Mouse (Mus musculus) stomach, postnatal 0 days (tissue): ENCODE results near the gene Gpr132. TPM values are rescaled to one million over a fixed set of nuclear protein-coding genes. Genes with fewer than 3 reads are reported as not detected.

Source experiments
- ATAC-seq: fragments of 200-750 bp; cut with Nextera tagmentation; 2 replicates; pipeline ENCODE4 v1.8.0; 2017; ENCODE audit not compliant: low FRiP score, low TSS enrichment
- DNase-seq: peaks from one replicate; pipeline ENCODE4 v3.0.0-alpha.2; 2016; ENCODE audit warnings: low spot score
- H3K27ac ChIP-seq: fragments of 300-500 bp; sonication (generic); replicated peaks from 2 replicates; pipeline ENCODE4 v1.5.1; 2014; ENCODE audit warnings: mild to moderate bottlenecking, control low read depth
- H3K27me3 ChIP-seq: fragments of 300-500 bp; sonication (generic); 2 replicates; pipeline ENCODE4 v1.6.1; 2014; ENCODE audit warnings: low read length; ENCODE audit not compliant: control insufficient read depth, insufficient read depth
- H3K36me3 ChIP-seq: fragments of 300-500 bp; sonication (generic); 2 replicates; pipeline ENCODE4 v1.6.1; 2014; ENCODE audit warnings: low read length, mixed read lengths; ENCODE audit not compliant: control insufficient read depth, insufficient read depth
- H3K4me1 ChIP-seq: fragments of 300-500 bp; sonication (generic); replicated peaks from 2 replicates; pipeline ENCODE4 v1.6.1; 2014; ENCODE audit warnings: antibody characterized with exemption; ENCODE audit not compliant: control insufficient read depth, insufficient read depth
- H3K4me2 ChIP-seq: fragments of 300-500 bp; sonication (generic); replicated peaks from 2 replicates; pipeline ENCODE4 v1.6.1; 2014; ENCODE audit warnings: low read depth, mild to moderate bottlenecking, control low read depth, moderate library complexity
- H3K4me3 ChIP-seq: fragments of 300-500 bp; sonication (generic); 2 replicates; pipeline ENCODE4 v1.5.1; 2014; ENCODE audit warnings: low read depth, low read length, control low read depth
- H3K9ac ChIP-seq: fragments of 300-500 bp; sonication (generic); 2 replicates; pipeline ENCODE4 v1.6.1; 2014; ENCODE audit warnings: mild to moderate bottlenecking, low read length, control low read depth, mixed read lengths
- H3K9me3 ChIP-seq: fragments of 300-500 bp; sonication (generic); 2 replicates; pipeline ENCODE4 v1.6.1; 2016; ENCODE audit warnings: low read length; ENCODE audit not compliant: control insufficient read depth
- CTCF ChIP-seq: IDR thresholded peaks from 2 replicates; pipeline ENCODE4 v1.5.1; 2016; ENCODE audit warnings: antibody characterized with exemption, low read depth, mild to moderate bottlenecking, moderate library complexity
- EP300 ChIP-seq: optimal IDR thresholded peaks from 2 replicates; pipeline ENCODE3; 2016; ENCODE audit warnings: antibody characterized with exemption
- WGBS: fragments of 180-500 bp; shearing (Covaris S2); extraction: QIAGEN DNeasy Blood & Tissue Kit; methylation state at CpG from one replicate; pipeline ENCODE4 v1.1.7; 2014; 5-methylcytosine and 5-hydroxymethylcytosine counted together
- polyA plus RNA-seq: library from polyadenylated mRNA; unstranded; fragments of >200 nt; fragmentation: Nextera tagmentation; extraction: Ambion mirVana; gene quantifications from 2 replicates; pipeline ENCODE4 v1.2.1, GENCODE M21; 2015

Gpr132 gene
- polyA plus RNA-seq, 1 experiment from 2014 or later = 0.11 TPM

- WGBS = 60% methylated on average over 6 of the region's 6 CpGs
- H3K9me3 ChIP-seq = no peaks in the 10 kb centered on the region
These were observed 34.5 kb downstream of the Gpr132 start for GRCm38 (mm10) chr12:112833527-112833926.

GRCm38 (mm10) chr12:112832411-112832810, 35.6 kb downstream of the Gpr132 start:
- Histone ChIP-seq H3K9me3 (no peaks in the 10 kb centered on the region), H3K4me1 (peaks cover 9% of the 10 kb centered on the region), H3K27ac (no peak overlapping the region), H3K4me2 (no peak overlapping the region), H3K36me3 (no peaks in the 10 kb centered on the region), H3K4me3 (no peak overlapping the region), H3K9ac (no peak overlapping the region), H3K27me3 (no peaks in the 10 kb centered on the region)
- 85% methylated on average over 5 of the region's 5 CpGs for WGBS
- no peak for TF ChIP-seq CTCF
- TF ChIP-seq EP300 = no peak
- ATAC-seq (no peak), DNase-seq (no peak)

More at GRCm38 (mm10) chr12:112833527-112833926, 34.5 kb downstream of the Gpr132 start:
- ATAC-seq (no peak), DNase-seq (no peak)
- Histone ChIP-seq H3K4me2 (no peak overlapping the region), H3K9ac (no peak overlapping the region), H3K4me1 (peaks cover 5% of the 10 kb centered on the region; the same call in 1 of the 2 replicates), H3K27me3 (no peaks in the 10 kb centered on the region), H3K4me3 (no peak overlapping the region), H3K27ac (no peak overlapping the region), H3K36me3 (no peaks in the 10 kb centered on the region)
- TF ChIP-seq EP300 (no peak), CTCF (no peak)

- H3K27me3 ChIP-seq = no peaks in the 10 kb centered on the region
- H3K9ac ChIP-seq = peak overlapping the region; percentile 75
- H3K4me2 ChIP-seq = peak overlapping the region; percentile 68; the same call in 1 of the 2 replicates
- H3K4me1 ChIP-seq = peaks cover 10% of the 10 kb centered on the region
- no peak overlapping the region for H3K4me3 ChIP-seq
- DNase-seq (no peak), ATAC-seq (no peak)
- WGBS = 84% methylated on average over 3 of the region's 3 CpGs
- H3K27ac ChIP-seq = no peak overlapping the region
- H3K9me3 ChIP-seq = no peaks in the 10 kb centered on the region
- no peaks in the 10 kb centered on the region for H3K36me3 ChIP-seq
- TF ChIP-seq EP300 (no peak), CTCF (no peak)
These were observed 37.5 kb downstream of the Gpr132 start for GRCm38 (mm10) chr12:112830570-112830969.

- Histone ChIP-seq H3K27ac (peak overlapping the region; percentile 87), H3K4me2 (peak overlapping the region; percentile 68), H3K9me3 (no peaks in the 10 kb centered on the region), H3K36me3 (no peaks in the 10 kb centered on the region), H3K4me3 (peak overlapping the region; percentile 56), H3K27me3 (no peaks in the 10 kb centered on the region), H3K4me1 (peaks cover 10% of the 10 kb centered on the region), H3K9ac (peak overlapping the region; percentile 75)
- 14% methylated on average over 2 of the region's 2 CpGs for WGBS
- no peak for ATAC-seq
- no peak for DNase-seq
- TF ChIP-seq EP300 = no peak
- TF ChIP-seq CTCF = no peak
These were observed 37.9 kb downstream of the Gpr132 start for GRCm38 (mm10) chr12:112830141-112830540.

GRCm38 (mm10) chr12:112829244-112829864, 38.7 kb downstream of the Gpr132 start, which contains the start of gene Cdca4:
Gene Cdca4 (minus strand): TSS chr12:112829423.
- WGBS = 0% methylated on average over 53 of the region's 72 CpGs
- Histone ChIP-seq H3K4me2 (peak within 1 kb of the TSS; percentile 70), H3K4me1 (peaks cover 10% of the 10 kb centered on the region), H3K9me3 (no peaks in the 10 kb centered on the region), H3K27ac (peak within 1 kb of the TSS; percentile 93), H3K36me3 (no peaks in the 10 kb centered on the region), H3K27me3 (no peaks in the 10 kb centered on the region), H3K4me3 (peak within 1 kb of the TSS; percentile 84), H3K9ac (peak within 1 kb of the TSS; percentile 96)
- peak; percentile 54 for TF ChIP-seq CTCF
- no peak for TF ChIP-seq EP300
- DNase-seq (peak; percentile 100), ATAC-seq (peak; percentile 97)

GRCm38 (mm10) chr12:112828501-112829243, 39.4 kb downstream of the Gpr132 start:
- ATAC-seq = peak; percentile 87
- no peak for TF ChIP-seq CTCF
- no peak for TF ChIP-seq EP300
- H3K4me2 ChIP-seq = peak overlapping the region; percentile 70
- DNase-seq = no peak
- no peaks in the 10 kb centered on the region for H3K36me3 ChIP-seq
- H3K4me1 ChIP-seq = peaks cover 10% of the 10 kb centered on the region
- under 1% methylated on average over 41 of the region's 51 CpGs for WGBS
- no peaks in the 10 kb centered on the region for H3K9me3 ChIP-seq
- peak overlapping the region; percentile 93 for H3K27ac ChIP-seq
- H3K4me3 ChIP-seq = peak overlapping the region; percentile 84
- H3K9ac ChIP-seq = peak overlapping the region; percentile 96
- H3K27me3 ChIP-seq = no peaks in the 10 kb centered on the region
